ENCODE assay signal across 12 mouse cellular contexts in the genomic region with DNA sequence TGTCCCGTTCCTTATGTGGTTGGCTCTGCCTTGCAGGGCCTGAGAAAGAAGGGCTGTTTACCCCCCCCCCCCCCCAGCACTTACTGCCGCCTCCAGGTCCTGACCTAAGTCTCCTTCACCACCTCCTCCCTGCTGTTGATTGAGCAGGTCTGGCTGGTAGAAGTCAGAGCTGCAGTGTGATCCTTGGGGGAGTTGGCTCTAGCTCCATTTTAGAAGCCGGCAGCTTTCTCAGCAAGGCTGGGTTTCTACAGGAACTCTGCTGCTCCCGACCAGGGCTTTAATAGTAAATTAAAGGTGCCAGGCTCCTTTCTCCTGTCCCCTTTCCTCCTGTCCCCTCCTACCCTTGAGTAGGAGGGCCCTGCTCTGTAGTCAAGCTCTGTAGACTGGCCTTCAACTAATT. TPM values are rescaled to one million over a fixed set of nuclear protein-coding genes. Genes with fewer than 3 reads are reported as not detected.
DNase-seq lines count a peak whose midpoint lies in the region; ATAC-seq and TF ChIP-seq lines count a peak whose summit lies in the region.
"Had no signal": no experiment of that assay in that cellular context is flagged by ENCODE, and none has a peak within 500 bp of the region (broad histone marks: within the 10 kb centered on the region; RNA-seq: fewer than 3 reads in every experiment).

No protein-coding gene starts in this region.

- H3K27ac ChIP-seq in cerebellum, adult 2 months (ENCODE audit: insufficient read depth, low read length): no peak overlapping the region; the same call in 1 of the 2 replicates
- no peak overlapping the region for H3K27ac ChIP-seq in hindbrain, embryonic 16.5 days (ENCODE audit: low read depth, low read length)
- H3K27ac ChIP-seq in hindbrain, embryonic 10.5 days: no peak overlapping the region
- H3K27ac ChIP-seq in midbrain, embryonic 15.5 days: no peak overlapping the region
- no peak overlapping the region for H3K27ac ChIP-seq in midbrain, embryonic 16.5 days (ENCODE audit: low read length)
- H3K27ac ChIP-seq in stomach, postnatal 0 days (replicated peaks): peak overlapping the region; percentile 13; the same call in 1 of the 2 replicates
- H3K27ac ChIP-seq: midbrain, embryonic 12.5 days had no signal

- peaks cover 36% of the 10 kb centered on the region for H3K4me1 ChIP-seq in cerebellum, adult 2 months (ENCODE audit: control insufficient read depth, insufficient read depth, low read length)
- H3K4me1 ChIP-seq in hindbrain, embryonic 16.5 days (ENCODE audit: control insufficient read depth, insufficient read depth, low read depth, low read length): peaks cover 49% of the 10 kb centered on the region
- H3K4me1 ChIP-seq in hindbrain, embryonic 10.5 days (replicated peaks): peaks cover 60% of the 10 kb centered on the region
- peaks cover 49% of the 10 kb centered on the region for H3K4me1 ChIP-seq in midbrain, embryonic 15.5 days
- peaks cover 42% of the 10 kb centered on the region for H3K4me1 ChIP-seq in midbrain, embryonic 16.5 days (ENCODE audit: control insufficient read depth, insufficient read depth, low read length)
- peaks cover 30% of the 10 kb centered on the region for H3K4me1 ChIP-seq in stomach, postnatal 0 days (replicated peaks; ENCODE audit: control insufficient read depth, insufficient read depth)

- H3K4me2 ChIP-seq in hindbrain, embryonic 16.5 days (ENCODE audit: low read length): peak overlapping the region; percentile 16; the same call in 1 of the 2 replicates
- H3K4me2 ChIP-seq in midbrain, embryonic 15.5 days: peak overlapping the region; percentile 16; the same call in 1 of the 2 replicates
- no peak overlapping the region; the same call in 1 of the 2 replicates for H3K4me2 ChIP-seq in midbrain, embryonic 16.5 days (ENCODE audit: low read length)
- H3K4me2 ChIP-seq in stomach, postnatal 0 days (replicated peaks; ENCODE audit: low read depth): 0 out of 2 replicates have a peak overlapping the region, but pooled peaks have one; percentile 3
- H3K4me2 ChIP-seq: midbrain, embryonic 12.5 days had no signal

- no peak for TF ChIP-seq POLR2A in cerebellum, adult 2 months (IDR thresholded peaks at IDR 0.05; ENCODE audit: borderline replicate concordance, insufficient read depth, low read length)

- DNase-seq in cerebellum, adult 2 months: no peak
- no peak for DNase-seq in cerebellum, adult 9-11 months
- no peak for DNase-seq in hindbrain, embryonic 10.5 days (ENCODE audit: low spot score)
- peak; percentile 29 for DNase-seq in stomach, postnatal 0 days (ENCODE audit: low spot score)
- DNase-seq: right cerebral cortex, postnatal 4 days; thymus, adult 2 months had no signal

- H3K36me3 ChIP-seq in hindbrain, embryonic 16.5 days (ENCODE audit: control insufficient read depth, insufficient read depth, low read length): no peaks in the 10 kb centered on the region
- no peaks in the 10 kb centered on the region for H3K36me3 ChIP-seq in hindbrain, embryonic 10.5 days
- H3K36me3 ChIP-seq in midbrain, embryonic 15.5 days (replicated peaks): no peaks in the 10 kb centered on the region
- H3K36me3 ChIP-seq in midbrain, embryonic 16.5 days (ENCODE audit: control insufficient read depth, insufficient read depth, low read length): no peaks in the 10 kb centered on the region
- H3K36me3 ChIP-seq in stomach, postnatal 0 days (ENCODE audit: control insufficient read depth, insufficient read depth, low read length): no peaks in the 10 kb centered on the region
- H3K36me3 ChIP-seq: midbrain, embryonic 12.5 days had no signal

- no peak for TF ChIP-seq EP300 in stomach, postnatal 0 days (optimal IDR thresholded peaks at IDR 0.05)

- H3K9ac ChIP-seq in hindbrain, embryonic 16.5 days (ENCODE audit: low read depth, low read length): no peak overlapping the region
- H3K9ac ChIP-seq in midbrain, embryonic 15.5 days: no peak overlapping the region
- no peak overlapping the region for H3K9ac ChIP-seq in midbrain, embryonic 16.5 days (ENCODE audit: low read depth, low read length)
- H3K9ac ChIP-seq in stomach, postnatal 0 days (ENCODE audit: low read length): 0 out of 2 replicates have a peak overlapping the region, but pooled peaks have one; percentile 35
- H3K9ac ChIP-seq: midbrain, embryonic 12.5 days had no signal

- ATAC-seq in hindbrain, embryonic 16.5 days: no peak
- ATAC-seq in midbrain, embryonic 15.5 days (replicated peaks): no peak
- no peak for ATAC-seq in midbrain, embryonic 16.5 days
- ATAC-seq in stomach, postnatal 0 days (ENCODE audit: low FRiP score, low TSS enrichment): no peak
- no peak for ATAC-seq in megakaryocyte progenitor cell, adult 5-6 weeks (replicated peaks; ENCODE audit: poor library complexity)
- ATAC-seq: forebrain, embryonic 14.5 days had no signal

- no peaks in the 10 kb centered on the region for H3K27me3 ChIP-seq in cerebellum, adult 2 months (ENCODE audit: control insufficient read depth, insufficient read depth, low read length)
- no peaks in the 10 kb centered on the region for H3K27me3 ChIP-seq in hindbrain, embryonic 16.5 days (replicated peaks; ENCODE audit: control insufficient read depth, insufficient read depth, low read length)
- H3K27me3 ChIP-seq in hindbrain, embryonic 10.5 days (ENCODE audit: insufficient read depth, poor library complexity, severe bottlenecking): peaks cover 47% of the 10 kb centered on the region
- no peaks in the 10 kb centered on the region for H3K27me3 ChIP-seq in midbrain, embryonic 15.5 days (replicated peaks)
- H3K27me3 ChIP-seq in midbrain, embryonic 16.5 days (ENCODE audit: control insufficient read depth, insufficient read depth, low read depth, low read length): no peaks in the 10 kb centered on the region
- H3K27me3 ChIP-seq in stomach, postnatal 0 days (ENCODE audit: control insufficient read depth, insufficient read depth, low read length): no peaks in the 10 kb centered on the region

- 10% methylated on average over 4 of the region's 4 CpGs for WGBS in cerebellum, adult 2 months
- WGBS in hindbrain, embryonic 16.5 days: 48% methylated on average over 4 of the region's 4 CpGs
- WGBS in hindbrain, embryonic 10.5 days: 43% methylated on average over 4 of the region's 4 CpGs
- WGBS in midbrain, embryonic 15.5 days: 48% methylated on average over 3 of the region's 4 CpGs
- 43% methylated on average over 4 of the region's 4 CpGs for whole genome bisulfite sequencing in midbrain, embryonic 16.5 days
- 11% methylated on average over 4 of the region's 4 CpGs for WGBS in stomach, postnatal 0 days

- H3K4me3 ChIP-seq in cerebellum, adult 2 months (replicated peaks; ENCODE audit: insufficient read depth, low read depth, low read length): peak overlapping the region; percentile 22
- no peak overlapping the region for H3K4me3 ChIP-seq in hindbrain, embryonic 16.5 days (ENCODE audit: low read length)
- H3K4me3 ChIP-seq in hindbrain, embryonic 10.5 days: no peak overlapping the region
- H3K4me3 ChIP-seq in midbrain, embryonic 15.5 days: no peak overlapping the region
- H3K4me3 ChIP-seq in midbrain, embryonic 16.5 days (ENCODE audit: low read depth, low read length): no peak overlapping the region
- H3K4me3 ChIP-seq in stomach, postnatal 0 days (ENCODE audit: low read depth, low read length): no peak overlapping the region
- H3K4me3 ChIP-seq: midbrain, embryonic 12.5 days had no signal

- no peak for TF ChIP-seq CTCF in cerebellum, adult 2 months (IDR thresholded peaks at IDR 0.05; ENCODE audit: borderline replicate concordance, insufficient read depth, low read depth, low read length)
- no peak for TF ChIP-seq CTCF in stomach, postnatal 0 days (IDR thresholded peaks at IDR 0.05; ENCODE audit: low read depth)

- no peaks in the 10 kb centered on the region for H3K9me3 ChIP-seq in hindbrain, embryonic 16.5 days (ENCODE audit: control insufficient read depth, low read length)
- H3K9me3 ChIP-seq in hindbrain, embryonic 10.5 days: no peaks in the 10 kb centered on the region
- no peaks in the 10 kb centered on the region for H3K9me3 ChIP-seq in midbrain, embryonic 15.5 days
- H3K9me3 ChIP-seq in midbrain, embryonic 16.5 days (replicated peaks; ENCODE audit: control insufficient read depth, low read length, poor library complexity, severe bottlenecking): no peaks in the 10 kb centered on the region
- H3K9me3 ChIP-seq in stomach, postnatal 0 days (ENCODE audit: control insufficient read depth, low read length): no peaks in the 10 kb centered on the region
- H3K9me3 ChIP-seq: midbrain, embryonic 12.5 days had no signal

RNA-seq across cellular contexts. Expression of a gene that starts 4.6 kb away (rescaled TPM):
- 43.2 and 47.6 TPM in 2 replicates for polyA plus RNA-seq in cerebellum, adult 2 months (2012; rRNA removed)
- polyA plus RNA-seq in hindbrain, embryonic 16.5 days (2015; fragmentation: Nextera tagmentation; extraction: Ambion mirVana): 94.1 and 104 TPM in 2 replicates
- polyA plus RNA-seq in hindbrain, embryonic 10.5 days (2016; fragmentation: Nextera tagmentation; extraction: Ambion mirVana): 114 and 127 TPM in 2 replicates
- polyA plus RNA-seq in midbrain, embryonic 15.5 days (2015; fragmentation: Nextera tagmentation; extraction: Ambion mirVana): 144 and 152 TPM in 2 replicates
- 112 and 125 TPM in 2 replicates for polyA plus RNA-seq in midbrain, embryonic 16.5 days (2015; fragmentation: Nextera tagmentation; extraction: Ambion mirVana)
- polyA plus RNA-seq in stomach, postnatal 0 days (2015; fragmentation: Nextera tagmentation; extraction: Ambion mirVana): 29.7 and 44.0 TPM in 2 replicates
- 12.1 and 19.4 TPM in 2 replicates for total RNA-seq in megakaryocyte progenitor cell, adult 5-6 weeks (2015)
- total RNA-seq in megakaryocyte progenitor cell, adult 5-6 weeks (2017): 20.4 and 21.8 TPM in 2 replicates
